Mouse (Mus musculus): ENCODE measurements around the gene Vdr. TPM values are rescaled to one million over a fixed set of nuclear protein-coding genes. Genes with fewer than 3 reads are reported as not detected.

Gene Vdr
- polyA plus RNA-seq, 1 experiment from 2014 or later, result 0.41 TPM

- peaks cover 55% of the 10 kb centered on the region for H3K4me1 ChIP-seq
- no peaks in the 10 kb centered on the region for H3K9me3 ChIP-seq
- no peak overlapping the region for H3K9ac ChIP-seq
- peaks cover 4% of the 10 kb centered on the region for H3K36me3 ChIP-seq
- H3K27ac ChIP-seq, result no peak overlapping the region
- no peak for ATAC-seq (ENCODE audit: low FRiP score, low read depth)
- WGBS, result 50% methylated on average over 12 of the region's 12 CpGs
- no peak overlapping the region for H3K4me2 ChIP-seq (replicated peaks)
- H3K4me3 ChIP-seq, result no peak overlapping the region
- H3K27me3 ChIP-seq (replicated peaks), result peaks cover 3% of the 10 kb centered on the region; the same call in 1 of the 2 replicates
Measured at GRCm38 (mm10) chr15:97822545-97823228, 87.7 kb downstream of the Vdr start.

GRCm38 (mm10) chr15:97821983-97822363 is 88.5 kb downstream of the Vdr start:
- 71% methylated on average over 6 of the region's 6 CpGs for WGBS
- Histone ChIP-seq H3K27ac (no peak overlapping the region), H3K9ac (no peak overlapping the region), H3K4me1 (peaks cover 50% of the 10 kb centered on the region), H3K27me3 (replicated peaks) (peaks cover 3% of the 10 kb centered on the region; the same call in 1 of the 2 replicates), H3K4me3 (no peak overlapping the region), H3K36me3 (peaks cover 4% of the 10 kb centered on the region), H3K4me2 (replicated peaks) (no peak overlapping the region), H3K9me3 (no peaks in the 10 kb centered on the region)
- ATAC-seq (ENCODE audit: low FRiP score, low read depth), result no peak

- H3K36me3 ChIP-seq, result peaks cover 4% of the 10 kb centered on the region
Measured at GRCm38 (mm10) chr15:97821321-97821982, 89.0 kb downstream of the Vdr start.

GRCm38 (mm10) chr15:97819937-97820336 is 90.5 kb downstream of the Vdr start:
- Histone ChIP-seq H3K27ac (no peak overlapping the region), H3K9ac (no peak overlapping the region), H3K27me3 (replicated peaks) (0 out of 2 replicates have a peak, but pooled peaks cover 3% of the 10 kb centered on the region), H3K4me1 (peaks cover 30% of the 10 kb centered on the region), H3K36me3 (peaks cover 4% of the 10 kb centered on the region), H3K9me3 (no peaks in the 10 kb centered on the region), H3K4me3 (no peak overlapping the region), H3K4me2 (replicated peaks) (no peak overlapping the region)
- WGBS, result 77% methylated on average over 9 of the region's 9 CpGs
- ATAC-seq (ENCODE audit: low FRiP score, low read depth), result no peak

More at GRCm38 (mm10) chr15:97821321-97821982, 89.0 kb downstream of the Vdr start:
- Histone ChIP-seq H3K4me3 (no peak overlapping the region), H3K4me2 (replicated peaks) (no peak overlapping the region), H3K9ac (no peak overlapping the region), H3K27ac (no peak overlapping the region), H3K9me3 (no peaks in the 10 kb centered on the region), H3K27me3 (replicated peaks) (peaks cover 3% of the 10 kb centered on the region; the same call in 1 of the 2 replicates), H3K4me1 (peaks cover 45% of the 10 kb centered on the region)
- 60% methylated on average over 10 of the region's 10 CpGs for WGBS
- ATAC-seq (ENCODE audit: low FRiP score, low read depth), result no peak

- no peak overlapping the region for H3K4me3 ChIP-seq
- H3K9me3 ChIP-seq, result no peaks in the 10 kb centered on the region
- no peaks in the 10 kb centered on the region for H3K27me3 ChIP-seq (replicated peaks)
- no peak overlapping the region for H3K9ac ChIP-seq
- peaks cover 5% of the 10 kb centered on the region for H3K36me3 ChIP-seq
- ATAC-seq (ENCODE audit: low FRiP score, low read depth), result no peak
- peaks cover 31% of the 10 kb centered on the region for H3K4me1 ChIP-seq
- no peak overlapping the region for H3K4me2 ChIP-seq (replicated peaks)
- H3K27ac ChIP-seq, result no peak overlapping the region
- WGBS, result 92% methylated on average over 17 of the region's 17 CpGs
Measured at GRCm38 (mm10) chr15:97816199-97816994, 94.0 kb downstream of the Vdr start.

GRCm38 (mm10) chr15:97815254-97815653 is 95.2 kb downstream of the Vdr start:
- H3K27ac ChIP-seq, result no peak overlapping the region
- no peak overlapping the region for H3K9ac ChIP-seq
- H3K36me3 ChIP-seq, result peaks cover 12% of the 10 kb centered on the region
- H3K4me3 ChIP-seq, result no peak overlapping the region
- H3K4me1 ChIP-seq, result peaks cover 31% of the 10 kb centered on the region
- H3K27me3 ChIP-seq (replicated peaks), result no peaks in the 10 kb centered on the region
- no peaks in the 10 kb centered on the region for H3K9me3 ChIP-seq
- no peak for ATAC-seq (ENCODE audit: low FRiP score, low read depth)
- no peak overlapping the region for H3K4me2 ChIP-seq (replicated peaks)
- 95% methylated on average over 4 of the region's 4 CpGs for WGBS

- WGBS, result 63% methylated on average over 5 of the region's 5 CpGs
- no peak overlapping the region for H3K9ac ChIP-seq
- no peak overlapping the region for H3K4me2 ChIP-seq (replicated peaks)
- H3K27ac ChIP-seq, result no peak overlapping the region
- no peak for ATAC-seq (ENCODE audit: low FRiP score, low read depth)
- H3K9me3 ChIP-seq, result no peaks in the 10 kb centered on the region
- no peaks in the 10 kb centered on the region for H3K27me3 ChIP-seq (replicated peaks)
- peaks cover 31% of the 10 kb centered on the region for H3K4me1 ChIP-seq
- peaks cover 17% of the 10 kb centered on the region for H3K36me3 ChIP-seq
- H3K4me3 ChIP-seq, result no peak overlapping the region
Measured at GRCm38 (mm10) chr15:97814703-97815102, 95.7 kb downstream of the Vdr start.

GRCm38 (mm10) chr15:97813452-97814204 is 96.8 kb downstream of the Vdr start:
- H3K27me3 ChIP-seq (replicated peaks), result no peaks in the 10 kb centered on the region
- H3K4me1 ChIP-seq, result peaks cover 31% of the 10 kb centered on the region
- no peak overlapping the region for H3K27ac ChIP-seq
- H3K9ac ChIP-seq, result no peak overlapping the region
- no peak overlapping the region for H3K4me3 ChIP-seq
- no peaks in the 10 kb centered on the region for H3K9me3 ChIP-seq
- peaks cover 28% of the 10 kb centered on the region for H3K36me3 ChIP-seq
- no peak for ATAC-seq (ENCODE audit: low FRiP score, low read depth)
- WGBS, result 63% methylated on average over 21 of the region's 21 CpGs
- H3K4me2 ChIP-seq (replicated peaks), result no peak overlapping the region

GRCm38 (mm10) chr15:97812875-97813274 is 97.6 kb downstream of the Vdr start:
- Histone ChIP-seq H3K27ac (no peak overlapping the region), H3K27me3 (replicated peaks) (no peaks in the 10 kb centered on the region), H3K4me1 (peaks cover 31% of the 10 kb centered on the region), H3K9me3 (no peaks in the 10 kb centered on the region), H3K9ac (0 out of 2 replicates have a peak overlapping the region, but pooled peaks have one; percentile 33), H3K4me3 (no peak overlapping the region), H3K4me2 (replicated peaks) (no peak overlapping the region), H3K36me3 (peaks cover 35% of the 10 kb centered on the region)
- 62% methylated on average over 7 of the region's 7 CpGs for WGBS
- no peak for ATAC-seq (ENCODE audit: low FRiP score, low read depth)

- H3K9me3 ChIP-seq, result no peaks in the 10 kb centered on the region
- WGBS, result 74% methylated on average over 6 of the region's 6 CpGs
- 0 out of 2 replicates have a peak overlapping the region, but pooled peaks have one; percentile 33 for H3K9ac ChIP-seq
- H3K4me2 ChIP-seq (replicated peaks), result no peak overlapping the region; the same call in 1 of the 2 replicates
- H3K27ac ChIP-seq, result no peak overlapping the region
- no peak overlapping the region for H3K4me3 ChIP-seq
- ATAC-seq (ENCODE audit: low FRiP score, low read depth), result peak; percentile 28; the same call in 1 of the 2 replicates
- H3K27me3 ChIP-seq (replicated peaks), result no peaks in the 10 kb centered on the region
- H3K36me3 ChIP-seq, result peaks cover 43% of the 10 kb centered on the region
- H3K4me1 ChIP-seq, result peaks cover 31% of the 10 kb centered on the region
Measured at GRCm38 (mm10) chr15:97812126-97812525, 98.3 kb downstream of the Vdr start.

GRCm38 (mm10) chr15:97811307-97811706 is 99.1 kb downstream of the Vdr start:
- Histone ChIP-seq H3K9ac (no peak overlapping the region), H3K4me2 (replicated peaks) (no peak overlapping the region), H3K9me3 (no peaks in the 10 kb centered on the region), H3K4me1 (peaks cover 31% of the 10 kb centered on the region), H3K36me3 (peaks cover 49% of the 10 kb centered on the region), H3K27me3 (replicated peaks) (no peaks in the 10 kb centered on the region), H3K4me3 (no peak overlapping the region), H3K27ac (no peak overlapping the region)
- 90% methylated on average over 9 of the region's 9 CpGs for WGBS
- ATAC-seq (ENCODE audit: low FRiP score, low read depth), result no peak

All from neural tube, embryonic 12.5 days (tissue).